Mouse (Mus musculus): ENCODE measurements around the gene 4930544D05Rik.
"Not testable (repeated sequence)": the region's sequence is repeated elsewhere in the genome, so short reads cannot be mapped to it uniquely, and the experiment has no call there.

4930544D05Rik gene

GRCm38 (mm10) chr11:70615516-70616093, at the start of gene 4930544D05Rik:
Gene 4930544D05Rik, plus strand, starts transcription at chr11:70615848.
- DNase-seq = no peak

DNA sequence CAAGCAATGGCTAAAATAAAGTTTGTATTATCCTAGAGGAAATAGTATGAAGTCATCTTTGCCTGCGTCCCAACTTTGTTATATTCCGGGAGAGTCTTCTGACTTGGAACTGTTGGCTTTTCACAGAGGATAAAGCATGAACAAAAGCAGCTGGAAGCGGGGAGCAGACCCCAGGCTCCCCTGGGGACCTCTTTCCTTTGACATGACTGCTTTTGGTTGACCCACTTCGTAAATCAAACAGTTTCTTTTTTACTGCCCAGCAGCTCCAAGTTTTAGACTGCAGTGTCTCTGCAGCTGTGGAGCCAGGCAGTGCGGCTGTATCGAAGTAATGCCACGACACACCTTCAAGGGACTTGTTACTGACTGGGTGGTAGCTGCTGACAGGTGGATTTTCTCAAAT, 49.1 kb upstream of the 4930544D05Rik start:
- DNase-seq = no peak

DNA sequence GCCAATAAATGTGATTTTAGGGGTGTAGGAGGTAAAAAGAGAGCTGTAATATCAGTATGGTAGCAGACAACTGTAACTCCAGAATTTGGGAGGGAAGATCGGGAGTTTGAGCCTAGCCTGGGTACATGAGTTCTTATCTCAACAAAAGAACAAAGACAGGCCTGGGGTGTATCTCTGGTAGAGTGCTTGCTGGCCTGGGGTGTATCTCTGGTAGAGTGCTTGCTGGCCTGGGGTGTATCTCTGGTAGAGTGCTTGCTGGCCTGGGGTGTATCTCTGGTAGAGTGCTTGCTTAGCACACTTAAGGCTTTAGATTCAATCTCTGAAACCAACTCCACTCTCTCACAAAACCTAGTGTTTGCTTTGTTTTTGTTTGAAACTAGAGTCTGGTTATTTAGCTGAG, 45.0 kb upstream of the 4930544D05Rik start:
- not testable (repeated sequence) for DNase-seq

- no peak for DNase-seq
These were observed 44.0 kb upstream of the 4930544D05Rik start for GRCm38 (mm10) chr11:70571641-70572040.

GRCm38 (mm10) chr11:70572348-70572902, 43.2 kb upstream of the 4930544D05Rik start:
- no peak for DNase-seq

GRCm38 (mm10) chr11:70573872-70574271, 41.8 kb upstream of the 4930544D05Rik start:
- no peak for DNase-seq

DNA sequence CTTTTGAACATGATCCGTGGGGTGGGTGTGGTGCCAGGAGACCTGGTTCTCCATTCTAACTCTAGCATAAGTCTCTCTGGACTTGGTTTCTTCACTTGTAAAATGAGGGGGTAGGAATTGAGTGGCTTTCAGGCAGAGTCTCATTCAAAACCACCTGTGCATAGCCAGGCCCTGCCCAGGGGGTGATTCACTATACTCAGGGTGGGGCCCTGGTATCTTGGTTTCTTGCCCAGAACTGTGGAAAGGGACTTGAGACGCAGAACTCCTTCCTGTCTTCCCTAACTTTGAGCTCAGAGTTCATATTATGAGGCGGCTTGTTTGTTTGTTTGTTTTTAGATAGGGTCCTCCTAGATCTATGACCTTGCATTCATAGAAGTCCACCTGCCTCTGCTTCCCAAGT, 38.4 kb upstream of the 4930544D05Rik start:
- no peak for DNase-seq

- DNase-seq = no peak
These were observed 36.7 kb upstream of the 4930544D05Rik start for GRCm38 (mm10) chr11:70578962-70579361.

- DNase-seq = no peak
These were observed 35.8 kb upstream of the 4930544D05Rik start for GRCm38 (mm10) chr11:70579710-70580357.

DNA sequence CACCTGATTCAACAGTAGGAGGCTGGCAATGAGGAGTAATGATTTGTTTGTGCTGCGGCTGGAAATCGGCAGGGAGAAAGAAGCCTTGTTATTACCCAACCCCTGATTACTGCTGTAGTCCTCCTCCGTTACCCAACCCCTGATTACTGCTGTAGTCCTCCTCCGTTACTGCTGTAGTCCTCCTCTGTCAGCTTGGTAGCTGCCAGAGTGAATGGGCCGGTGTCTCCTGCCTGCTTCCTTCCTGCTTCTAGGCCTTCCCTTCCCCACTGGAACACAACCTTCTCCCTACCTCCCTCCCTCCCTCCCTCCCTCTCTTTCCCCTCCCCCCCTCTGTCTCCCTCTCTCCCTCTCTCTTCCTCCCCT, 35.3 kb upstream of the 4930544D05Rik start:
- no peak for DNase-seq

DNA sequence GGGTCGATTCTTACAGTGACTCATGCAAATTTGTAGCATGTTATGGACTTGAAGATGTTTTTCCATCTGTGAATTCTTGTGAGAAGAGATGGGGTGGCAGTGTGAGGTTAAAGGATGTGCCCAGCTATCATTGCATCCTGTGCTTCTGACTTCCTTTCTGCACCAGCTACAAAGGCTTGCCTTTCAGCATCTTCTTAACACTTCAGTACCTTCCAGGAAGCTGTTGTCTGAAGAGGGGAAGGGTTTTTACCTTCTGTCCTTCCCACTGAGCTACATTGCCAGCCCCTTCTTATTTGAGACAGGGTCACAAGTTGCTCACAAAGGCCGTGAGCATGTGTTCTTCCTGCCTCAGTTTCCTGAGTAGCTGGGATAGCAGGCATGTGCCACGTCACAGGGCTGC, 34.7 kb upstream of the 4930544D05Rik start:
- no peak for DNase-seq

- DNase-seq = no peak
These were observed 33.5 kb upstream of the 4930544D05Rik start for GRCm38 (mm10) chr11:70582196-70582595.

DNA sequence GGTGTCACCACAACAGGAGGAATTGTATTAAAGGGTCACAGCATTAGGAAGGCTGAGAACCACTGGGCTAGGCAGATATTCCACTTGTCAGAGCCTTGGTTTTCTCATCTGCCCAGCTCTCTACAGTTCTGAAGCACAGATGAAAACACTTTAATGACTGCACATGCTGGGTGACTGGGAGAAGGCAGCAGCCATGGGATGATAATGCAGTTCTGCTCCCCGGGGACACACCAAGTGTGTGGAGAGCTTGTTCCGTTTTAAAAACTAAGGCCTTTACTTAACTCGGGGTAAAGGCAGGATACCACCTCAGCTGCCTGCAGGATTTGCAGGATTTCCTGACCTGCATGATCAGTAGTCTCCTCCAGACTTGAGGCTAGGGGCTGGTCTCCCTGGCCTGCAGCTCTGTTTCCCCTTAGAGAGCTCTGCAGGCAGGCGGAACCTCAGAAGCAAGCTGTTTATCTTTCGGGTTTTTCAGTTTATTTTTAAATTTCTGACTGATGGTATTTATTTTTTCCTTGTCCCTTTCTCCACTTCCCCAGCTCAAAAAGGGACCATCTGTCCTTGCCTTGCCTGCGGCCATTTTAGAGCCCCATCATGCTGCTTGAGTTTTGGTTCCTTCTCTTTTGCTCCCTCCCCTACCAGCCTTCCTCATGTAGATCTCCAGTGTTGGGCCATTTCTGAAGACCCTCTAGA, 32.5 kb upstream of the 4930544D05Rik start:
- DNase-seq = no peak

DNA sequence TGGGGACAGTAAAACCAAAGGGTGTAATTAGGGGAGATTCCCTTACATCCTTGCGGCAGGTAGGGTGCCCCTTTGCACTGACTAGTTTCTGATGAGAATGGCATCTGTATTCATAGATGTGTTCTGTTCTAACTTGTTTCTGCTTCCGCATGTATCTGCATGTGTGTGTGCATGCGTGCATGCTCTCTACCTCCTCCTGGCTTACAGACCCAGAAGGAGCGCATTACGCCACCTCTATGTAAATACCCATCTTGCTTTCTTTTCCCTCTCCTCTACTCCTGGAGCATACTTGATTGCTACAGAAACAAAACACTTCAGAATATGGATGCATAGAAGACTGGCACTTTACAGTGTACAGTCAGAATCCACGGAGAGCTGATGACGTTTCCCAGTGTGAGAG, 31.9 kb upstream of the 4930544D05Rik start:
- DNase-seq = no peak

DNA sequence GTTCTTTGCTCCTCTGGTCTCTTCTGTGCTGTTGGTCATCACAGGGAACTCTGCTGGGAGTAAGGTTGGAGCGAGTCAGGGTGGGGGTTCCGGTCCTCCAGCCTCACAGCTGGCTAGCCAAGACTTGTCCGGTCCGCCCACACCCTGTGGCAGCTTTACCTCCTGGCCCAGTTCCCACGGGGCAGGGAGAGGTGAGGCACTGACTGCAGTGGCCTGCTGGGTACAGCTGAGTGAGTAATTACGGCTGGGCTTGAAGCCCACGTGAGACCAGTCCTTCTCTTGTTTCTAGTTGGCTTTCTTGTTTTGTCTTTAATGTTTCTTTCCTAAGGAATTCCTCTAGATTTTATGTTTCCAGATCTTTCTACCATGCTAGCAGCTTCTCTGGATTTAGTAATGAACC, 30.2 kb upstream of the 4930544D05Rik start:
- no peak for DNase-seq

GRCm38 (mm10) chr11:70586261-70586660, 29.4 kb upstream of the 4930544D05Rik start:
- no peak for DNase-seq

- DNase-seq = no peak
These were observed 28.7 kb upstream of the 4930544D05Rik start for GRCm38 (mm10) chr11:70586954-70587353.

DNA sequence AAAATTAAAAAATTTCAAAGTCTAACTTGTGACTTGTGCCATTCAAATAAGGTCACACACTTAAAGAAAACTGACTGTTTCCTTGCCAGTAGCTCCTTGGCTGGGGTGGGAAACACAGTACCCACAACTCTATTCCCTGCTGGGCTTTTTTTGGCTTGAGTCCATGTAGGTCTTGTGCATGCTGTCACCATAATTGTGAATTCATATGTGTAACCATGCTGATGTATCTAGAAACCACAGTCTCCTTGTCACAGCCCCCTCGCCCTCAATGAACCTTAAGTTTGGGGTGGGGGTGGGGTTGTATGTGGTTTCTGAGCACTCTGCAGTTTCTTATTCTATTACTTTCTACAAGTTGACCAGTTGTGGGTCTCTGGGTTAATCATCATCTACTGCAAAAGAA, 23.9 kb upstream of the 4930544D05Rik start:
- DNase-seq = no peak

DNA sequence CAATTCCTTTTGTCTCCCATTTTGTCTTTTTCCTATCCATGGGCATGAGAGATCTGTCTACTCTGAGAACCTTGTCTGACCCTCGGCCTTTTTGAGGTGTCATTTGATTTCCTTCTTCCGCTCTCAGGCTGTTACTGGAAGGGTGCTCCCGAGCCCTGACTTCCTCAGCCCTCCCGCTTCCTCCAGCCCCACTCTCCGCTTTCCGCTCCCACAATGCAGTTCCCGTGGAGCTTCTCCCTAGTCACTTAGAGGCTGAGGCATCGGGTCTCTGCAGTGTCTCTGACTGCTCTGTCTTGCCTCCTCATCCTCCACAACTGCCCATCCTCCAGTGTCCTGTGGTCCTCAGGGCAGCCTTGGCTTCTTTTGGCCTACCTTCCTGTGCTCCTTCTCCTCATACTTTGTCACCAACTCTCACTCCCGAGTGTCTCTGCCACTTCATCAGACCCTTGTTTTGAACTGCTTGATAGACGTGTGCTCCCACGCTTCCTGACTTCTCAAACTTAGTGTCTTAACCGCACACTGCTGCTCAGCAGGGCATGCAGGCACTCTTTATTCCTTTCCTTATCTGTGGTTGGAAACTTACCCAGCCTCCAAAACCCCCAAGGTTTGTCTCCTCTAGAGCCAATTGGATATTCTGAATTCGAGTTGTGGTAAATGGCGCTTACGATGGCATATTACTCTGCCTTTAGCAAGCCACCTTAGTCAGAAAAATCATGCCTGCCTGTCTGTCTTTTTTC, 21.2 kb upstream of the 4930544D05Rik start:
- no peak for DNase-seq

DNA sequence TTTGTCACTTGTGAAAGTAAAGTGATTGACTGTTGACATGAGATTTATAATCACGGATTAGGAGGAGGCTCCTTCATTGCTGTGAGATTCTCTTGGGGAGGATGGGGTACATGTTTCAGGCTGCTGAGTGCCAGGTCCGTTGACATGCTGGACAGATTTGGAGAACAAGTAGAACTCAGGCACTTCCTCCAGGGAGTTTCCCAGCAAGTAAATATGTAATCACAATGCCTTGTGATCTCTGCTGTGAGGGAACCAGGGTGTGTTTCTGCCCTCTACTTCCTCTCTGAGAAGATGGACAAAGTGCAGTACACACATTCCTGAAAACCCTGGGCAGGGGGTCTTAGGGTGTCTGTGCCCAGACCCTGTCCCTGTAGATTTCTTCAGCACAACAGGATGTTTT, 20.0 kb upstream of the 4930544D05Rik start:
- no peak for DNase-seq

DNA sequence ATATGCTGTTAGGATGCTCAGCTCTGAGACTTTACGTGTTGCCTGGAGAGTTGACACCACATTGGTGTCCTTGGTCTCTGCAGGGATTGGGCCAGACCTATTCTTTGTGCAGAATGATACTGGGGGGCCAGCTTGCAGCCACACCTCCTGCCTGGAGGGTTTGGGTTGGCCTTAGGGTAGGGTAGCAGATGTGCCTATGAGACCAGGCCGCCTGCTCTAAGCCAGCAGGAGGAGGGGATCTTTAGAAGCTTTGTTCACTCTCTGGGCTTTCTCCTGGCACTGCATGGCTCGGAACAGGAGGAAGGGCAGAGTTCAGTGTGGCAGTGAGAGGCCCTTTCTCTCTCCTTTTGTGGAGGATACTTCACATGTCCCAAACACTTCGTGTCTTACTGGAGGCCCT, 19.6 kb upstream of the 4930544D05Rik start:
- DNase-seq = no peak

GRCm38 (mm10) chr11:70597301-70597700, 18.3 kb upstream of the 4930544D05Rik start:
- DNase-seq = no peak

DNA sequence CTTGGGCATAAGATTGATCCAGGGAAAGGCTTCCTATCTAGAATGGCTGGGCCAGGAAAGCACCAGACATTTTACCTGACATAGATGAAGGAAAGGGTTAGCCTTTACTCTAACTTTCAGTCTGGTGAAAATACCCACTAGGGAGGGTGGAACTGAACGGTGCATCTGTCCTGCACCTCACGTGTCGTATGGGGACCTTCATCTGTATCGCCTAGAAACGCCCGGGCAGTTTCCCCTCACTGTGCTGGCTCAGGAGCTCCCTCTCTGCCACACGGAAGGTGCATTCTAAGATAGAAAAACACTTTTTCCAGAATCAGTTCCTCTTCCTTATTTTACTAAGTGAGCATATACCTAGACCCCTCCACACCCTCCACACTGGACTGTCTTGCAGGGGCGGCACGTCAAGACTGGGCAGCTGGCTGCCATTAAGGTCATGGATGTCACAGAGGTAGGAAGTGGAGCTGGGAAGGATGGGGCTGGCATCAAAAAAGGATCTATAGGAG, 17.1 kb upstream of the 4930544D05Rik start:
- no peak for DNase-seq
